In genomic region chr10:84822741-84823151, GRCm38 (mm10) we compare ENCODE assay signal across 17 mouse cellular contexts.
DNase-seq lines count a peak whose midpoint lies in the region; ATAC-seq lines count a peak whose summit lies in the region.
"Had no signal": no experiment of that assay in that cellular context is flagged by ENCODE, and none has a peak within 500 bp of the region (broad histone marks: within the 10 kb centered on the region; RNA-seq: fewer than 3 reads in every experiment).

No protein-coding gene starts in this region.

- H3K4me1 ChIP-seq in embryonic facial prominence, embryonic 14.5 days (ENCODE audit: control insufficient read depth, insufficient read depth, low read length) = peaks cover 11% of the 10 kb centered on the region
- peaks cover 27% of the 10 kb centered on the region for H3K4me1 ChIP-seq in embryonic facial prominence, embryonic 10.5 days
- peaks cover 22% of the 10 kb centered on the region for H3K4me1 ChIP-seq in hindbrain, embryonic 14.5 days (replicated peaks; ENCODE audit: control insufficient read depth, insufficient read depth, low read length)
- peaks cover 15% of the 10 kb centered on the region for H3K4me1 ChIP-seq in midbrain, embryonic 15.5 days

- H3K27me3 ChIP-seq in embryonic facial prominence, embryonic 14.5 days (replicated peaks; ENCODE audit: control insufficient read depth, insufficient read depth, low read length) = no peaks in the 10 kb centered on the region
- peaks cover 14% of the 10 kb centered on the region; the same call in 1 of the 2 replicates for H3K27me3 ChIP-seq in embryonic facial prominence, embryonic 10.5 days (replicated peaks; ENCODE audit: low read depth, poor library complexity, severe bottlenecking)
- H3K27me3 ChIP-seq in hindbrain, embryonic 14.5 days (ENCODE audit: control insufficient read depth, insufficient read depth, low read length) = no peaks in the 10 kb centered on the region
- H3K27me3 ChIP-seq in midbrain, embryonic 15.5 days (replicated peaks) = no peaks in the 10 kb centered on the region
- H3K27me3 ChIP-seq: heart, embryonic 13.5 days had no signal

- H3K9ac ChIP-seq in embryonic facial prominence, embryonic 14.5 days (ENCODE audit: low read depth, low read length) = no peak overlapping the region
- no peak overlapping the region for H3K9ac ChIP-seq in hindbrain, embryonic 14.5 days
- H3K9ac ChIP-seq in midbrain, embryonic 15.5 days = no peak overlapping the region
- H3K9ac ChIP-seq: heart, embryonic 13.5 days; lung, embryonic 14.5 days had no signal

- 33% methylated on average over 9 of the region's 9 CpGs for WGBS in embryonic facial prominence, embryonic 14.5 days
- WGBS in embryonic facial prominence, embryonic 10.5 days = 31% methylated on average over 9 of the region's 9 CpGs
- WGBS in hindbrain, embryonic 14.5 days = 6% methylated on average over 9 of the region's 9 CpGs
- WGBS in midbrain, embryonic 15.5 days = 8% methylated on average over 9 of the region's 9 CpGs

- H3K4me3 ChIP-seq in embryonic facial prominence, embryonic 14.5 days (ENCODE audit: low read depth, low read length) = no peak overlapping the region
- H3K4me3 ChIP-seq in embryonic facial prominence, embryonic 10.5 days = no peak overlapping the region
- no peak overlapping the region for H3K4me3 ChIP-seq in hindbrain, embryonic 14.5 days (replicated peaks; ENCODE audit: low read length)
- no peak overlapping the region for H3K4me3 ChIP-seq in midbrain, embryonic 15.5 days
- H3K4me3 ChIP-seq: heart, embryonic 13.5 days; left cerebral cortex, adult 2 months; megakaryocyte, embryonic 14.5 days had no signal

- H3K4me2 ChIP-seq in embryonic facial prominence, embryonic 14.5 days (ENCODE audit: low read depth, low read length) = no peak overlapping the region
- H3K4me2 ChIP-seq in hindbrain, embryonic 14.5 days (replicated peaks) = peak overlapping the region; percentile 22; the same call in 1 of the 2 replicates
- H3K4me2 ChIP-seq in midbrain, embryonic 15.5 days = no peak overlapping the region
- H3K4me2 ChIP-seq: lung, embryonic 14.5 days had no signal

- peak; percentile 16 for DNase-seq in embryonic facial prominence, embryonic 14.5 days (ENCODE audit: low spot score)
- no peak for DNase-seq in embryonic facial prominence, embryonic 10.5 days (ENCODE audit: low spot score)
- DNase-seq in hindbrain, embryonic 14.5 days (ENCODE audit: low spot score) = no peak
- DNase-seq in retina, postnatal 1 day = peak; percentile 55
- DNase-seq in layer of hippocampus, postnatal 10 days (ENCODE audit: low spot score in 2 of 2) = no peak
- no peak for DNase-seq in right cerebral cortex, postnatal 25 days
- DNase-seq in spleen, postnatal 10 days (ENCODE audit: low spot score in 2 of 2) = no peak
- DNase-seq: cerebellum, adult 18-20 months; gastrocnemius, postnatal 25 days; kidney, adult 9 months; liver; lung, embryonic 14.5 days; thymus, postnatal 25 days had no signal

- no peaks in the 10 kb centered on the region for H3K9me3 ChIP-seq in embryonic facial prominence, embryonic 14.5 days (ENCODE audit: control insufficient read depth, low read length)
- no peaks in the 10 kb centered on the region for H3K9me3 ChIP-seq in embryonic facial prominence, embryonic 10.5 days
- no peaks in the 10 kb centered on the region for H3K9me3 ChIP-seq in hindbrain, embryonic 14.5 days (ENCODE audit: control insufficient read depth, low read length)
- no peaks in the 10 kb centered on the region for H3K9me3 ChIP-seq in midbrain, embryonic 15.5 days
- H3K9me3 ChIP-seq: heart, embryonic 13.5 days had no signal

- ATAC-seq in embryonic facial prominence, embryonic 14.5 days (ENCODE audit: low read depth) = no peak
- ATAC-seq in hindbrain, embryonic 14.5 days (ENCODE audit: low FRiP score) = peak; percentile 61
- 0 out of 2 replicates have a peak, but pooled peaks have one; percentile 58 for ATAC-seq in midbrain, embryonic 15.5 days (replicated peaks)

- no peaks in the 10 kb centered on the region for H3K36me3 ChIP-seq in embryonic facial prominence, embryonic 14.5 days (ENCODE audit: control insufficient read depth, insufficient read depth, low read length)
- no peaks in the 10 kb centered on the region for H3K36me3 ChIP-seq in embryonic facial prominence, embryonic 10.5 days (replicated peaks)
- H3K36me3 ChIP-seq in hindbrain, embryonic 14.5 days (replicated peaks; ENCODE audit: control insufficient read depth, insufficient read depth) = no peaks in the 10 kb centered on the region
- H3K36me3 ChIP-seq in midbrain, embryonic 15.5 days (replicated peaks) = no peaks in the 10 kb centered on the region
- H3K36me3 ChIP-seq: heart, embryonic 13.5 days had no signal

- H3K27ac ChIP-seq in embryonic facial prominence, embryonic 14.5 days (replicated peaks; ENCODE audit: low read depth, low read length) = no peak overlapping the region
- no peak overlapping the region for H3K27ac ChIP-seq in embryonic facial prominence, embryonic 10.5 days (replicated peaks)
- H3K27ac ChIP-seq in hindbrain, embryonic 14.5 days = peak overlapping the region; percentile 32
- H3K27ac ChIP-seq in midbrain, embryonic 15.5 days = no peak overlapping the region
- H3K27ac ChIP-seq: heart, embryonic 13.5 days; left cerebral cortex, adult 2 months had no signal

Comparison
In these comparisons a context has a peak if more than half of its experiments do, and no peak if none do; other contexts are left out.
1. DNase-seq: peak in embryonic facial prominence, embryonic 14.5 days (single experiment) and retina, postnatal 1 day (single experiment); none in embryonic facial prominence, embryonic 10.5 days (single experiment), hindbrain, embryonic 14.5 days (single experiment), layer of hippocampus, postnatal 10 days (0 of 2), right cerebral cortex, postnatal 25 days (single experiment) and spleen, postnatal 10 days (0 of 2).